Mouse (Mus musculus) spleen, adult 2 months (tissue): Measurements from ENCODE around the gene Kmt5b. TPM values are rescaled to one million over a fixed set of nuclear protein-coding genes. Genes with fewer than 3 reads are reported as not detected.

Experiments used
- DNase-seq, 2 experiments: peaks; one replicate each; pipeline versions ENCODE4 v3.0.0 to v3.0.0-alpha.2; 2012 to 2021; ENCODE audit warnings: low spot score in 2 of 2, low read depth in 1 of 2
- H3K27ac ChIP-seq: fragments of 200-500 bp; 2 replicates; pipeline ENCODE4 v1.5.1; 2012; ENCODE audit warnings: low read length, inconsistent platforms; ENCODE audit not compliant: insufficient read depth
- H3K27me3 ChIP-seq: fragments of 200-500 bp; 2 replicates; pipeline ENCODE4 v1.6.1; 2012; ENCODE audit warnings: mild to moderate bottlenecking, moderate library complexity, low read length, inconsistent platforms; ENCODE audit not compliant: control insufficient read depth, insufficient read depth
- H3K36me3 ChIP-seq: fragments of 200-500 bp; 2 replicates; pipeline ENCODE4 v1.6.1; 2012; ENCODE audit warnings: mild to moderate bottlenecking, low read length, inconsistent platforms; ENCODE audit not compliant: control insufficient read depth, insufficient read depth
- H3K4me1 ChIP-seq: fragments of 200-500 bp; 2 replicates; pipeline ENCODE4 v1.6.1; 2011; ENCODE audit warnings: inconsistent platforms; ENCODE audit not compliant: control insufficient read depth, insufficient read depth, insufficient read length
- H3K4me3 ChIP-seq: fragments of 200-500 bp; 2 replicates; pipeline ENCODE4 v1.5.1; 2011; ENCODE audit warnings: mild to moderate bottlenecking, inconsistent platforms; ENCODE audit not compliant: insufficient read depth, insufficient read length; ENCODE audit errors: extremely low read depth
- CTCF ChIP-seq: fragments of 200-500 bp; IDR thresholded peaks from 2 replicates; pipeline ENCODE4 v1.5.1; 2011; ENCODE audit warnings: mild to moderate bottlenecking, inconsistent platforms; ENCODE audit not compliant: insufficient read depth, insufficient read length, insufficient replicate concordance; ENCODE audit errors: extremely low read depth
- POLR2A ChIP-seq: fragments of 200-500 bp; IDR thresholded peaks from 2 replicates; pipeline ENCODE4 v1.6.1; 2011; ENCODE audit warnings: low read depth, low read length, inconsistent platforms
- WGBS: fragments of 180-500 bp; shearing (Covaris S2); methylation state at CpG from one replicate; pipeline ENCODE4 v1.1.7; 2018; 5-methylcytosine and 5-hydroxymethylcytosine counted together
- polyA plus RNA-seq: library from polyadenylated mRNA; depleted of rRNA; stranded (reverse); fragments of >200 nt; gene quantifications from 2 replicates; pipeline ENCODE4 v1.2.3, GENCODE M21; 2012; rRNA removed

Gene Kmt5b
- 13.9 and 14.2 TPM in 2 replicates for polyA plus RNA-seq

- Histone ChIP-seq H3K27ac (peak within 1 kb of the TSS; percentile 100), H3K4me3 (peak within 1 kb of the TSS; percentile 89), H3K36me3 (no peaks in the 10 kb centered on the region; the same call in 1 of the 2 replicates), H3K27me3 (no peaks in the 10 kb centered on the region; the same call in 1 of the 2 replicates), H3K4me1 (peaks cover 3% of the 10 kb centered on the region; the same call in 1 of the 2 replicates)
- WGBS, result under 1% methylated on average over 39 of the region's 39 CpGs
- peak in 1 of 2 experiments; percentile 36 for DNase-seq
- no peak; the same call in 1 of the 2 replicates for TF ChIP-seq POLR2A
- no peak for TF ChIP-seq CTCF
These were observed at the start of gene Kmt5b for GRCm38 (mm10) chr19:3767276-3767780. Gene Kmt5b (plus strand): TSS chr19:3767421.

- TF ChIP-seq CTCF, result peak; percentile 44; the same call in 1 of the 2 replicates
- TF ChIP-seq POLR2A, result no peak
- no peaks in the 10 kb centered on the region for H3K27me3 ChIP-seq
- H3K4me3 ChIP-seq, result peak overlapping the region; percentile 54; the same call in 1 of the 2 replicates
- no peaks in the 10 kb centered on the region for H3K36me3 ChIP-seq
- H3K27ac ChIP-seq, result no peak overlapping the region
- WGBS, result 47% methylated on average over 19 of the region's 19 CpGs
- peak; percentile 54 to 58 for DNase-seq
- peaks cover 7% of the 10 kb centered on the region for H3K4me1 ChIP-seq
These were observed 48.5 kb upstream of the Kmt5b start for GRCm38 (mm10) chr19:3718481-3719361.

DNA sequence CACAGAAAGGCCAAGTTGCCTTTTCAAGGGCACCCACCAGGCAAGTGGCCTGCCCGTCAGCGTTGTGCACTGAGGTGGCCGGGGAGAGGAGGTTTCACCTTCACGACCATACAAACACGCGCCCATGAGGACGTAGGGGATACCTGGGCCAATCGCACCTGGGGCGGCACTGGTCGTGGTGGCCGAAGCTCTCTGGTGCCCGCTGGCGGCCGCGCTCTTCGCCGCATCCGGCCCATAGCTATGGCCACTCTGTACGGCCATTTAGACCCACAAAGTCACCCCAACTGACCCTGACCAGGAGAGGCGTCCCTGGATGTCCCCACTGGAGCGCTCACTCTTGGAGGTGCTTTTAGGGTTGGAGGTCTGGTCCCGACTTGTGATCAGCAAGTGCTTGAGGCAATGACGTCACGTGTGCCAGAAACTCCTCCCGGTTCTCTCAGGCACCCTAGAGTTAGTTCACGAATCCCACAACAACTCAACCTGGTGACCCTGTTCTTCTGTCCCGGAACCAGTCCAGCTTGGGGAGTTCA lies 47.8 kb upstream of the Kmt5b start:
- H3K4me3 ChIP-seq, result peak overlapping the region; percentile 54
- TF ChIP-seq POLR2A, result no peak
- TF ChIP-seq CTCF, result peak; percentile 44; the same call in 1 of the 2 replicates
- H3K36me3 ChIP-seq, result no peaks in the 10 kb centered on the region
- H3K4me1 ChIP-seq, result peaks cover 7% of the 10 kb centered on the region
- no peak overlapping the region for H3K27ac ChIP-seq
- peak; percentile 15 to 44 for DNase-seq
- no peaks in the 10 kb centered on the region for H3K27me3 ChIP-seq
- under 1% methylated on average over 27 of the region's 27 CpGs for WGBS

GRCm38 (mm10) chr19:3723170-3723569 lies 44.1 kb upstream of the Kmt5b start:
- Histone ChIP-seq H3K4me3 (no peak overlapping the region), H3K27me3 (no peaks in the 10 kb centered on the region), H3K4me1 (peaks cover 7% of the 10 kb centered on the region), H3K36me3 (no peaks in the 10 kb centered on the region), H3K27ac (no peak overlapping the region)
- DNase-seq, result no peak
- 85% methylated on average over 9 of the region's 9 CpGs for WGBS
- no peak for TF ChIP-seq POLR2A
- no peak for TF ChIP-seq CTCF

DNA sequence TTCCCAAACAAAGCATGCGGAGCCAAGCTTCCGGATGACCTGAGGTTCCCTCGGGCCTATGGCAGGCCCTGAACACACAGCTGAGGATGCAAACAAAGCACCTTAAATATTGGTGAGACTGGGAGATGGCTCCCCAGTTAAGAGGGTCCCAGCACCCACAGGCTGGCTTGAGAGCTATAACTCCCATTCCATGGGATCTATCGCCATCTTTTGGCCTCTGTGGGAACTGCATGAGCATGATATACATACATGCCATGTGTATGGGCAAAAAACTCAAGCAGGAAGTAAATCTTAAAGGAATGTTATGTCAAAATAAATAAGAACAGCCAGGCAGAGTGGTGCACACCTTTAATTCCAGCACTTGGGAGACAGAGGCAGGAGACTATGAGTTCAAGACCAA lies 43.3 kb upstream of the Kmt5b start:
- H3K27ac ChIP-seq, result no peak overlapping the region
- H3K4me1 ChIP-seq, result peaks cover 7% of the 10 kb centered on the region
- DNase-seq, result peak; percentile 35 to 38
- H3K4me3 ChIP-seq, result no peak overlapping the region
- 79% methylated on average over 4 of the region's 4 CpGs for WGBS
- H3K27me3 ChIP-seq, result no peaks in the 10 kb centered on the region
- no peaks in the 10 kb centered on the region for H3K36me3 ChIP-seq
- TF ChIP-seq POLR2A, result no peak
- TF ChIP-seq CTCF, result peak; percentile 21; the same call in 1 of the 2 replicates

DNA sequence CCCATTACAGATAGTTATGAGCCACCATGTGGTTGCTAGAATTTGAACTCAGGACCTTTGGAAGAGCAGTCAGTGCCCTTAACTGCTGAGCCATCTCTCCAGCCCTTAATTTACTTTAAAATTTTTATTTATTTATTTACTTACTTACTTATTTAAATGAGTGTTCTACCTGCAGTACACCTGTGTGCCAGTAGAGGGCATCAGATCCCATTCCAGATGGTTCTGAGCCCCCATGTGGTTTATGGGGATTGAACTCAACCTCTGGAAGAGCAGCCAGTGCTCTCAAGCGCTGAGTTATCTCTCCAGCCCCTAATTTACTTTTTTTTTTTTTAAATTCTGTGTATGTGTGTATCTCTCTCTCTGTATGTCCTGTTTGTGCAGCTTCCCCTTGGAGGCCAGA lies 42.4 kb upstream of the Kmt5b start:
- H3K4me1 ChIP-seq, result no peaks in the 10 kb centered on the region
- H3K27me3 ChIP-seq, result no peaks in the 10 kb centered on the region
- H3K27ac ChIP-seq, result no peak overlapping the region
- TF ChIP-seq CTCF, result peak; percentile 27; the same call in 1 of the 2 replicates
- TF ChIP-seq POLR2A, result no peak
- WGBS, result 0% methylated on average over 1 of the region's 1 CpGs
- no peaks in the 10 kb centered on the region for H3K36me3 ChIP-seq
- DNase-seq, result peak; percentile 53 to 54
- no peak overlapping the region for H3K4me3 ChIP-seq
